Mouse (Mus musculus): ENCODE data around the gene Kbtbd4. TPM values are rescaled to one million over a fixed set of nuclear protein-coding genes. Genes with fewer than 3 reads are reported as not detected.
A peak's percentile ranks its signal among the peaks of the same experiment; 100 is the strongest.

The Kbtbd4 gene
- polyA plus RNA-seq, 1 experiment from 2014 or later = 29.7 TPM

DNA sequence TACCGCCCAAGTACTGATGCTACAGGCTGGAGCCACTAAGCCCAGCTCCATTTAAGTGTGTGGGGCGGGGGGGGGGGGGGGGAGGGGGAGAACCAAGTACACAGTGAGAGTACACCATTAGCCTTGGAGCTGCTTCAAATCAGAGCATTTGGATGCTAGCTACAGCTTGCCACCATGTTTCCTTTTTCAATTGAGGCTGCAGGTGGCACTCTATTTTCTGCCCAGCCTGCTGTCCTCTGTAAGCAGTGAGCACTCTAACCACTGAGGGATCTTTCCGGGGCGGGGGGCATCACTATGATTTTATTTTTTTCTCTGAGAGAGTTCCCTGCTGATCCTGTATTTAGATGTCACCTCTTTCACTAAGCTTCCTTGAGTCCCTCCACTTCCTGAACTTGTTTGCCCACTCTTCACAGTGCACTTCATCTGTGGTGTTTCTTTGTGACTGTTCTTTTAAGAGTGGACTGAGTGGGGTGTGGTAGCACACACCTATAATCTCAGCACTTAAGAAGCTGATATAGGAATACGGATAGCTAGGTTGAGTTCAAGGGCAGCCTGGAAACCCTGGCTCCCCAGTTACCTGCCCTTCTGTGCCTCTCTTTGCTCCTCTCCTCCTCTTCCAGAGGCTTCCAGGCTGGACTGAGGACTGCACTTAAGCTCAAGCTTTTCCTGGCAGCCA lies 26.8 kb upstream of the Kbtbd4 start:
- WGBS = 58% methylated on average over 5 of the region's 5 CpGs
- no peak overlapping the region for H3K4me3 ChIP-seq (replicated peaks; ENCODE audit: low read length)
- H3K36me3 ChIP-seq (ENCODE audit: control insufficient read depth, insufficient read depth, low read length) = no peaks in the 10 kb centered on the region
- H3K27ac ChIP-seq (ENCODE audit: low read length) = no peak overlapping the region
- no peak for ATAC-seq (ENCODE audit: insufficient read depth, low FRiP score)
- H3K9ac ChIP-seq (ENCODE audit: low read length) = no peak overlapping the region
- no peaks in the 10 kb centered on the region for H3K27me3 ChIP-seq (ENCODE audit: control insufficient read depth, insufficient read depth, low read length)
- no peaks in the 10 kb centered on the region for H3K4me1 ChIP-seq (ENCODE audit: control insufficient read depth, insufficient read depth, low read length)
- no peak overlapping the region for H3K4me2 ChIP-seq (ENCODE audit: low read depth, low read length)
- H3K9me3 ChIP-seq (replicated peaks; ENCODE audit: control insufficient read depth, low read length) = no peaks in the 10 kb centered on the region

DNA sequence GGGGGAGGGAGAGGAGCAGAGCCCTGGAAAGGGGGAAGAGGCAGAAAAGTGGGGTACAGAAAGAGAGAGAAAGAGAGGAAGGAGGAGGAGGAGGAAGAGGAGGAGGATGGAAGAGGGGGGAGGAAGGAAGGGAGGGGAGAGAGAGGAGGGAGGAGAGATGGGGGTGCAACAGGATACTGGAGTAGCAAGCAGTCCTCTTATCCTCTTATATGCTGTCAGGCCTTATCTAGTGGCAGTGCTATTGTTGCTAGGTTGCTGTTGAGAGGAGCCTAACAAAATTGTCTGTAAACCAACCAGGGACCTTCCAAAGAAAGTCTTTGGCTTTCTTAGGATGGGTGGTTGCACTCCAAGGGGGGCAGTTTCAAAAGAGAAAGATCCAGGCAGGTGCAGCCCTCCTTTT lies 25.1 kb upstream of the Kbtbd4 start:
- H3K9ac ChIP-seq (ENCODE audit: low read length) = no peak overlapping the region
- H3K4me2 ChIP-seq (ENCODE audit: low read depth, low read length) = no peak overlapping the region
- no peaks in the 10 kb centered on the region for H3K9me3 ChIP-seq (replicated peaks; ENCODE audit: control insufficient read depth, low read length)
- no peaks in the 10 kb centered on the region for H3K36me3 ChIP-seq (ENCODE audit: control insufficient read depth, insufficient read depth, low read length)
- H3K27ac ChIP-seq (ENCODE audit: low read length) = no peak overlapping the region
- H3K4me1 ChIP-seq (ENCODE audit: control insufficient read depth, insufficient read depth, low read length) = no peaks in the 10 kb centered on the region
- no peaks in the 10 kb centered on the region for H3K27me3 ChIP-seq (ENCODE audit: control insufficient read depth, insufficient read depth, low read length)
- H3K4me3 ChIP-seq (replicated peaks; ENCODE audit: low read length) = no peak overlapping the region
- ATAC-seq (ENCODE audit: insufficient read depth, low FRiP score) = no peak

DNA sequence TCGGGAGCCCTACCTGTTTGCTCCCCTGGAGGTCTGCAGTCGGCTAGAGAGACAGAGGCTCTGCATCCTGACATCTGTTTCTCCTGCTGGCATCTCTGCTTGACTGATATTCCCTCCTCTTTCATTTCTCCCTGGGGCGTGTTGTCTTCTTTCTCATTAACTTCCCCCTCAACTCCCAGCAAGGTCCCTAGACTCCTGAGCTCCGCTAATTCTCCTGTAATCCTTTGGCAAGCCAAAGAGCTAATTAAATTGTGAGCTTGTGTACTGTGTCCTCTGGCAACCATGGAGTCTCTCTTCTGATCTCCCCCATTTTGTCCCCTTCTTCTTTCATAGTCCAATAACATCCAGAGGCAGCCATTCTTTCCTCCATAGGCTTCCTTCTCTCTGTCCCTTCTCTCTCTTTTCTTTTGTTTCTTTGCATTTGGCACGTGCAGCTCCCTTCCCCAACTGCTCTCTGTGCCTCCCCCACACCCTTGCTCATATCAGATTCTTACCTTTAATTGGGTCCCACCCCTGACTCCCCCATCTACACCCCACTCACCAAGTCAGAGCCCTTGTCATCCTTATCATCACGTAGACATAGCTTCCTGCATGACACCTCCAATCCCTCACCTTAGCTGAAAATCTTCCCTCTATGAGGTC lies 24.3 kb upstream of the Kbtbd4 start:
- Histone ChIP-seq H3K4me3 (replicated peaks; ENCODE audit: low read length) (no peak overlapping the region), H3K4me1 (ENCODE audit: control insufficient read depth, insufficient read depth, low read length) (peaks cover 4% of the 10 kb centered on the region; the same call in 1 of the 2 replicates), H3K4me2 (ENCODE audit: low read depth, low read length) (no peak overlapping the region), H3K9ac (ENCODE audit: low read length) (no peak overlapping the region), H3K27ac (ENCODE audit: low read length) (no peak overlapping the region), H3K9me3 (replicated peaks; ENCODE audit: control insufficient read depth, low read length) (no peaks in the 10 kb centered on the region), H3K27me3 (ENCODE audit: control insufficient read depth, insufficient read depth, low read length) (peaks cover under 1% of the 10 kb centered on the region; the same call in 1 of the 2 replicates), H3K36me3 (ENCODE audit: control insufficient read depth, insufficient read depth, low read length) (no peaks in the 10 kb centered on the region)
- 39% methylated on average over 6 of the region's 6 CpGs for WGBS
- ATAC-seq (ENCODE audit: insufficient read depth, low FRiP score) = no peak

GRCm38 (mm10) chr2:90881824-90882223 lies 22.7 kb upstream of the Kbtbd4 start:
- ATAC-seq (ENCODE audit: insufficient read depth, low FRiP score) = no peak
- no peak overlapping the region for H3K4me3 ChIP-seq (replicated peaks; ENCODE audit: low read length)
- 74% methylated on average over 2 of the region's 2 CpGs for WGBS
- H3K4me2 ChIP-seq (ENCODE audit: low read depth, low read length) = no peak overlapping the region
- no peaks in the 10 kb centered on the region for H3K9me3 ChIP-seq (replicated peaks; ENCODE audit: control insufficient read depth, low read length)
- no peaks in the 10 kb centered on the region for H3K36me3 ChIP-seq (ENCODE audit: control insufficient read depth, insufficient read depth, low read length)
- no peak overlapping the region for H3K27ac ChIP-seq (ENCODE audit: low read length)
- peaks cover 15% of the 10 kb centered on the region for H3K27me3 ChIP-seq (ENCODE audit: control insufficient read depth, insufficient read depth, low read length)
- H3K4me1 ChIP-seq (ENCODE audit: control insufficient read depth, insufficient read depth, low read length) = peaks cover 6% of the 10 kb centered on the region; the same call in 1 of the 2 replicates
- no peak overlapping the region for H3K9ac ChIP-seq (ENCODE audit: low read length)

GRCm38 (mm10) chr2:90885218-90886041 lies 19.1 kb upstream of the Kbtbd4 start, which contains the start of gene C1qtnf4:
TSS of gene C1qtnf4 (plus strand) at chr2:90885860.
- ATAC-seq (ENCODE audit: insufficient read depth, low FRiP score) = peak; percentile 29; the same call in 1 of the 2 replicates
- peak within 1 kb of the TSS; percentile 75 for H3K9ac ChIP-seq (ENCODE audit: low read length)
- no peaks in the 10 kb centered on the region for H3K9me3 ChIP-seq (replicated peaks; ENCODE audit: control insufficient read depth, low read length)
- H3K4me2 ChIP-seq (ENCODE audit: low read depth, low read length) = peak within 1 kb of the TSS; percentile 99
- H3K27ac ChIP-seq (ENCODE audit: low read length) = no peak within 1 kb of the TSS
- no peaks in the 10 kb centered on the region for H3K36me3 ChIP-seq (ENCODE audit: control insufficient read depth, insufficient read depth, low read length)
- peaks cover 37% of the 10 kb centered on the region for H3K27me3 ChIP-seq (ENCODE audit: control insufficient read depth, insufficient read depth, low read length)
- WGBS = 2% methylated on average over 45 of the region's 45 CpGs
- H3K4me3 ChIP-seq (replicated peaks; ENCODE audit: low read length) = peak within 1 kb of the TSS; percentile 56
- peaks cover 15% of the 10 kb centered on the region for H3K4me1 ChIP-seq (ENCODE audit: control insufficient read depth, insufficient read depth, low read length)

- Histone ChIP-seq H3K27ac (ENCODE audit: low read length) (no peak overlapping the region), H3K27me3 (ENCODE audit: control insufficient read depth, insufficient read depth, low read length) (peaks cover 37% of the 10 kb centered on the region), H3K9ac (ENCODE audit: low read length) (no peak overlapping the region), H3K4me3 (replicated peaks; ENCODE audit: low read length) (0 out of 2 replicates have a peak overlapping the region, but pooled peaks have one; percentile 56), H3K4me2 (ENCODE audit: low read depth, low read length) (no peak overlapping the region), H3K9me3 (replicated peaks; ENCODE audit: control insufficient read depth, low read length) (no peaks in the 10 kb centered on the region), H3K4me1 (ENCODE audit: control insufficient read depth, insufficient read depth, low read length) (peaks cover 15% of the 10 kb centered on the region), H3K36me3 (ENCODE audit: control insufficient read depth, insufficient read depth, low read length) (no peaks in the 10 kb centered on the region)
- WGBS = 32% methylated on average over 6 of the region's 6 CpGs
- no peak for ATAC-seq (ENCODE audit: insufficient read depth, low FRiP score)
Measured at GRCm38 (mm10) chr2:90886436-90886835, 18.1 kb upstream of the Kbtbd4 start.

- Histone ChIP-seq H3K27me3 (ENCODE audit: control insufficient read depth, insufficient read depth, low read length) (peaks cover 37% of the 10 kb centered on the region), H3K9ac (ENCODE audit: low read length) (no peak overlapping the region), H3K27ac (ENCODE audit: low read length) (no peak overlapping the region), H3K9me3 (replicated peaks; ENCODE audit: control insufficient read depth, low read length) (no peaks in the 10 kb centered on the region), H3K4me3 (replicated peaks; ENCODE audit: low read length) (no peak overlapping the region), H3K4me1 (ENCODE audit: control insufficient read depth, insufficient read depth, low read length) (peaks cover 15% of the 10 kb centered on the region), H3K4me2 (ENCODE audit: low read depth, low read length) (no peak overlapping the region), H3K36me3 (ENCODE audit: control insufficient read depth, insufficient read depth, low read length) (no peaks in the 10 kb centered on the region)
- no peak for ATAC-seq (ENCODE audit: insufficient read depth, low FRiP score)
- 61% methylated on average over 5 of the region's 5 CpGs for WGBS
Measured at GRCm38 (mm10) chr2:90887627-90888026, 16.9 kb upstream of the Kbtbd4 start.

DNA sequence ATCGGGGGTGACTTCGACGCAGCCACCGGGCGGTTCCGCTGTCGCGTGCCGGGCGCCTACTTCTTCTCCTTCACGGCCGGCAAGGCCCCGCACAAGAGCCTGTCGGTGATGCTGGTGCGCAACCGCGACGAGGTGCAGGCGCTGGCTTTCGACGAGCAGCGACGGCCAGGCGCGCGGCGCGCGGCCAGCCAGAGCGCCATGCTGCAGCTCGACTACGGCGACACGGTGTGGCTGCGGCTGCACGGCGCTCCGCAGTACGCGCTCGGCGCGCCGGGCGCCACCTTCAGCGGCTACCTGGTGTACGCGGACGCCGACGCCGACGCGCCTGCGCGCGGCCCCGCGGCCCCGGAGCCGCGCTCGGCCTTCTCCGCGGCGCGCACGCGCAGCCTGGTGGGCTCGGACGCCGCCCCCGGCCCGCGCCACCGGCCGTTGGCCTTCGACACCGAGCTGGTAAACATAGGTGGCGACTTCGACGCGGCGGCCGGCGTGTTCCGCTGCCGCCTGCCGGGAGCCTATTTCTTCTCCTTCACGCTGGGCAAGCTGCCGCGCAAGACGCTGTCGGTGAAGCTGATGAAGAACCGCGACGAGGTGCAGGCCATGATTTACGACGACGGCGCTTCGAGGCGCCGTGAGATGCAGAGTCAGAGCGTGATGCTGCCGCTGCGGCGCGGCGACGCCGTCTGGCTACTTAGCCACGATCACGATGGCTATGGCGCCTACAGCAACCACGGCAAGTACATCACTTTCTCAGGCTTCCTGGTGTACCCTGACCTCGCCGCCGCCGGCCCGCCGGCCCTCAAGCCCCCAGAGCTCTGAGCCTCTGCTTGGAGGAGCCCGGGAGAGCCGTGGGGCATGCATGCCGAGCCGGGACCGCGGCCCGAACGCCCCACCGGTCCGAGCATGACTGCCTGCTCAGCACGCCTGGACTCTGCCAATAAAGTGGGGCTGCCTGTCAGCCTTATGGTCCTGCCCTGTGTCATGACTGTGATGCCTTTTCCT lies 14.7 kb upstream of the Kbtbd4 start:
- WGBS = 3% methylated on average over 133 of the region's 133 CpGs
- no peaks in the 10 kb centered on the region for H3K9me3 ChIP-seq (replicated peaks; ENCODE audit: control insufficient read depth, low read length)
- peak; percentile 85 for ATAC-seq (ENCODE audit: insufficient read depth, low FRiP score)
- peak overlapping the region; percentile 59 for H3K4me3 ChIP-seq (replicated peaks; ENCODE audit: low read length)
- H3K36me3 ChIP-seq (ENCODE audit: control insufficient read depth, insufficient read depth, low read length) = no peaks in the 10 kb centered on the region
- H3K27ac ChIP-seq (ENCODE audit: low read length) = no peak overlapping the region
- H3K4me2 ChIP-seq (ENCODE audit: low read depth, low read length) = peak overlapping the region; percentile 91
- peak overlapping the region; percentile 78 for H3K9ac ChIP-seq (ENCODE audit: low read length)
- H3K27me3 ChIP-seq (ENCODE audit: control insufficient read depth, insufficient read depth, low read length) = peaks cover 37% of the 10 kb centered on the region
- H3K4me1 ChIP-seq (ENCODE audit: control insufficient read depth, insufficient read depth, low read length) = peaks cover 15% of the 10 kb centered on the region

Data from stomach, embryonic 16.5 days (tissue).